Mouse (Mus musculus) midbrain, embryonic 12.5 days (tissue): Measurements from ENCODE around the gene Atxn1. TPM values are rescaled to one million over a fixed set of nuclear protein-coding genes. Genes with fewer than 3 reads are reported as not detected.

Experiments
- ATAC-seq: fragments of 200-750 bp; cut with Nextera tagmentation; 2 replicates; pipeline ENCODE4 v1.8.0; 2017; ENCODE audit warnings: low read depth, moderate TSS enrichment, moderate library complexity; ENCODE audit not compliant: low FRiP score
- H3K27ac ChIP-seq: fragments of 300-500 bp; sonication (generic); replicated peaks from 2 replicates; pipeline ENCODE4 v1.5.1; 2016; ENCODE audit warnings: mild to moderate bottlenecking
- H3K27me3 ChIP-seq: fragments of 300-500 bp; sonication (generic); 2 replicates; pipeline ENCODE4 v1.6.1; 2016; ENCODE audit warnings: mild to moderate bottlenecking
- H3K36me3 ChIP-seq: fragments of 300-500 bp; sonication (generic); 2 replicates; pipeline ENCODE4 v1.6.1; 2016
- H3K4me1 ChIP-seq: fragments of 300-500 bp; sonication (generic); 2 replicates; pipeline ENCODE4 v1.6.1; 2016
- H3K4me2 ChIP-seq: fragments of 300-500 bp; sonication (generic); replicated peaks from 2 replicates; pipeline ENCODE4 v1.6.1; 2016; ENCODE audit warnings: mild to moderate bottlenecking, moderate library complexity
- H3K4me3 ChIP-seq: fragments of 300-500 bp; sonication (generic); 2 replicates; pipeline ENCODE4 v1.5.1; 2016; ENCODE audit warnings: mild to moderate bottlenecking
- H3K9ac ChIP-seq: fragments of 300-500 bp; sonication (generic); replicated peaks from 2 replicates; pipeline ENCODE4 v1.6.1; 2016; ENCODE audit warnings: mild to moderate bottlenecking, moderate library complexity
- H3K9me3 ChIP-seq: fragments of 300-500 bp; sonication (generic); 2 replicates; pipeline ENCODE4 v1.6.1; 2016; ENCODE audit warnings: mild to moderate bottlenecking
- WGBS: fragments of 180-500 bp; shearing (Covaris S2); methylation state at CpG from one replicate; pipeline ENCODE4 v1.1.7; 2016; 5-methylcytosine and 5-hydroxymethylcytosine counted together
- polyA plus RNA-seq: library from polyadenylated mRNA; unstranded; fragments of >200 nt; fragmentation: Nextera tagmentation; extraction: Ambion mirVana; gene quantifications from 2 replicates; pipeline ENCODE4 v1.2.1, GENCODE M21; 2016

Gene Atxn1
- polyA plus RNA-seq, 1 experiment from 2014 or later = 4.2 TPM

DNA sequence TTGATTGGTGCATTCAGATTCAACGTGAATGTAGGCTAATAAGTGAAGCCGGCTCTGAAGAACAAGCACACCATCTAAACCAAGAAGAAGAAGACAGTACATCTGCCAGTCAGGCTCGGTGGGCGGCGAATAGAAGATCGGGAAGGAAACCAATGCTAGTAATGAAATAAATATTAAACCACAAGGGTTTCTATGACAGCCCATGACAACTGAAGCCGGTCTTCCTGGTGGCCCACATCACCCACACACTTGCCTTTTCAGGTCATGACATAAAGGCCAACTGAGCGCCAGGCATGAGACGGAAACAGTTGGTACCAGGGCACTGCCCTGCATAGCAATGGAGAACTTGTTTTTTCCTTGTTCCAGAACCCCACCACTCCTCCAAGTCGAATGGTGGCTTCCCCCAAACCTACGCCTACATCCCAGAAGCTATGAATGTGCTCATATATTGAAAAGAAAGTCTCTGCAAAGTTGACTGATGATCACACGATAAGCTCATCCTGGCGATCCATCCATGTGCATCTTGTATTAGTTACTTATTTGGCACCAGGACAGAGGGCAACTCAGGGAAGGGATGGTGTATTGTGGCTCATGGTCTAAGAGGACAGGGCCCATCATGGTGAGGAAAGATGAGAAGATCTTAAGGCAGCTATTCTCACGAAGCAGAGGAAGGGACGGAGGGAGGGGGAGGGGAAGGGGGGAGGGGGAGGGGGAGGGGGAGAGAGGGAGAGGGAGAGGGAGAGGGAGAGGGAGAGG, 45.7 kb downstream of the Atxn1 start:
- Histone ChIP-seq H3K9ac (no peak overlapping the region), H3K27me3 (0 out of 2 replicates have a peak, but pooled peaks cover 2% of the 10 kb centered on the region), H3K27ac (no peak overlapping the region), H3K4me1 (0 out of 2 replicates have a peak, but pooled peaks cover 2% of the 10 kb centered on the region), H3K36me3 (no peaks in the 10 kb centered on the region), H3K9me3 (no peaks in the 10 kb centered on the region), H3K4me2 (no peak overlapping the region), H3K4me3 (no peak overlapping the region)
- 96% methylated on average over 13 of the region's 15 CpGs for WGBS
- no peak for ATAC-seq

DNA sequence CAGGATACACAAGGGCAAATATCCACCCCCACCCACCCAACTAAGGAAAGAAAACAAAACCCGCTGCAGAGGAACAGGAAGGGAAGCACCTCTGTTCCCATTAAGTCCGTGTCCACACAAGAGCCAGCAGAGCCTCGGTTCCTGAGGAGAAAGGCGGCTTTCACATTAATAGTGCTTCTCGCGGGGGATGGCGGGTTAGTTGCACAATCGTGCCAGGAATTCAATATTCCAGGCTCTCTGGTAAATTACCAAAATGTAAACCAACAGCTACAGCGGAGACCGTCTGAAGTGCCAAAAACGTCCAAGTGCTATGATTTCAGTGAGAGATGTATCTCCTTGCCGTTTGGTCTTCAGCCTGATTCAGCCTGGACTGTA, 46.8 kb downstream of the Atxn1 start:
- Histone ChIP-seq H3K9ac (no peak overlapping the region), H3K27me3 (no peaks in the 10 kb centered on the region), H3K4me1 (0 out of 2 replicates have a peak, but pooled peaks cover 2% of the 10 kb centered on the region), H3K4me3 (no peak overlapping the region), H3K36me3 (no peaks in the 10 kb centered on the region), H3K27ac (no peak overlapping the region), H3K4me2 (no peak overlapping the region), H3K9me3 (no peaks in the 10 kb centered on the region)
- no peak for ATAC-seq
- WGBS = 90% methylated on average over 12 of the region's 12 CpGs

DNA sequence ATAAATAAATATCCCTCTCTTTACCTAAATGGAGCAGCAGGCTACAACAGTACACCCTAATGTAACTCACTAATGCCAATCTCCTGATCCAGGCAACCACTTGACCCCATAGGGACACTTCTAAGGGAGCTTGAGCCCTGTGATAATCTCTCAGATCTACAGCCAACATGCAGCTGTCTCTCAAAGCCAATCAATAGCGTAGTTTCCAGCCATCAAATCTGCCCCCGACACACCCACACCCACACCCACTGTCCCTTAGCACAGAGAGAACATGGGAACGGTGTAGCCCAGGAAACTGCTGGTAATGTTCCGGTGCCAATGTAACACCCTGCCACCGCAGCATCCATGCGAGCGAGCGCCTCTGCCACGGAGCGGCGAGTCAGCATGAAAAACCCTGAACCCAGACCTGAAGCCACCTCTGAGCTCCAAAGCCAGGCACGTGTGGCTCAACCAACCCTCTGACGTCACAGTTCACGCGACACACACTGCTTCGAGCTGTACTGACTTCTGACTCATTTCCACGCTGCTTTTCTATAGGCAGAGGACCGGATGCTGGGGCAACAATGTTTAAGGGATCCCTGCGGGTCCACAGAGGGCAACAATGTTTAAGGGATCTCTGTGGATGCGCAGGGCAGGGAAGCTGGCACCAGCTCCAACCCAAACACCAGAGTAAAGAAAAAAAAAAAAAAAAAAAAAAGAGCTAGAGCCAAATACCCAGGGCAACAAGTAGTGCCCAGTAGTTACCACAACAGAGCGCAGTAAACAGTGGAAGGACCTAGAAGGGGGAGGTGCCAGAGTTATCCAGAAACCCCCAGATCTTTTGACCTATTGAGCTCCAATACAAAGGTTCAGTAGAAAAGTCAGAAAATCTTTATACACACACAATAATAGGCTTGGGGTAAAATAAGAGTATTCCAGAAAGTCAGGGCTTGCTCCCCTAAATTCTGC, 47.5 kb downstream of the Atxn1 start:
- H3K9ac ChIP-seq = no peak overlapping the region
- ATAC-seq = no peak

GRCm38 (mm10) chr13:45915921-45916320, 48.9 kb downstream of the Atxn1 start:
- no peak overlapping the region for H3K27ac ChIP-seq
- H3K4me3 ChIP-seq = no peak overlapping the region
- ATAC-seq = no peak
- 0 out of 2 replicates have a peak, but pooled peaks cover 2% of the 10 kb centered on the region for H3K4me1 ChIP-seq
- H3K4me2 ChIP-seq = no peak overlapping the region
- no peak overlapping the region for H3K9ac ChIP-seq
- no peaks in the 10 kb centered on the region for H3K9me3 ChIP-seq
- 94% methylated on average over 3 of the region's 3 CpGs for WGBS
- H3K27me3 ChIP-seq = no peaks in the 10 kb centered on the region
- no peaks in the 10 kb centered on the region for H3K36me3 ChIP-seq

More for the DNA sequence above, 47.5 kb downstream of the Atxn1 start:
- Histone ChIP-seq H3K36me3 (no peaks in the 10 kb centered on the region), H3K27me3 (no peaks in the 10 kb centered on the region), H3K9me3 (no peaks in the 10 kb centered on the region), H3K4me1 (0 out of 2 replicates have a peak, but pooled peaks cover 2% of the 10 kb centered on the region), H3K4me3 (no peak overlapping the region), H3K4me2 (no peak overlapping the region), H3K27ac (no peak overlapping the region)
- 89% methylated on average over 21 of the region's 21 CpGs for WGBS

- H3K27ac ChIP-seq = no peak overlapping the region
- H3K36me3 ChIP-seq = no peaks in the 10 kb centered on the region
- no peaks in the 10 kb centered on the region for H3K27me3 ChIP-seq
- 0 out of 2 replicates have a peak, but pooled peaks cover 2% of the 10 kb centered on the region for H3K4me1 ChIP-seq
- ATAC-seq = no peak
- H3K9me3 ChIP-seq = no peaks in the 10 kb centered on the region
- 87% methylated on average over 2 of the region's 2 CpGs for WGBS
- no peak overlapping the region for H3K9ac ChIP-seq
- H3K4me3 ChIP-seq = no peak overlapping the region
- H3K4me2 ChIP-seq = no peak overlapping the region
Observed at GRCm38 (mm10) chr13:45915026-45915425, 49.8 kb downstream of the Atxn1 start.

DNA sequence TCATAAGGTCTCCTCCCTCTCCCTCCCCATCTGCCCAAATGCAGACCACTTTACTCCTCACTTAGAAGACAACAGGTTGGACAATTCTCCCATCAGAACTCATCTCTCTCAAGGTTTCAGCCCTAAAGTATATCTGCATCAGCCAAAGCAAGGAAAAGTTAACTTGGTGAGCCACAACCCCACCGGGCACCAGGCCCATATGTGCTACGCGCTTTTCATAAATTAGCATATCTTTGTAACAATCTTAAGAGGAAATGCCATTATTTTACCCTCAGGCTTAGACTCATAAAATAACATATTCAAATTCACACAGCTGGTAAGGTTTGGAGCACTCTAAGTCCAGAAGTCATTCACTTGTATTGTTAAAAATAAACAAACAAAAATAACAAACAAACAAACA, 50.7 kb downstream of the Atxn1 start:
- 81% methylated on average over 3 of the region's 3 CpGs for WGBS
- Histone ChIP-seq H3K9ac (no peak overlapping the region), H3K4me2 (no peak overlapping the region), H3K27ac (no peak overlapping the region), H3K4me3 (no peak overlapping the region), H3K27me3 (no peaks in the 10 kb centered on the region), H3K36me3 (no peaks in the 10 kb centered on the region), H3K9me3 (no peaks in the 10 kb centered on the region), H3K4me1 (0 out of 2 replicates have a peak, but pooled peaks cover 2% of the 10 kb centered on the region)
- ATAC-seq = no peak

DNA sequence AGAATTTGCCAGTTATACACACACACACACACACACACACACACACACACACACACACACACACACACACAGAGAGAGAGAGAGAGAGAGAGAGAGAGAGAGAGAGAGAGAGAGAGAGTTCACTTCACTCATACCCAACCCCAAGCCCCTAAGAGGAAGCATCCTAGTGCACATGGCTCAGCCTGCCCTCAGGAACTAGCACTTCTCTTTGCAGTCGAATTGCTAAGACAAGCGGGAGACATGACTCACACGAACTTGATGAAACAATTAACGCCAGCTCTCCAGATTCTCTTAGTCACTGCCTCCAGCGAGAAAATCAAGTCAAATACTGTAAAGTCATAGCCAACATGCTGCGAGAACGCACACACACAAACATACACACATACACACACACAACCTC, 53.0 kb downstream of the Atxn1 start:
- ATAC-seq = no peak
- 80% methylated on average over 7 of the region's 7 CpGs for WGBS
- no peaks in the 10 kb centered on the region for H3K36me3 ChIP-seq
- H3K9ac ChIP-seq = no peak overlapping the region
- H3K27ac ChIP-seq = no peak overlapping the region
- no peak overlapping the region for H3K4me3 ChIP-seq
- no peaks in the 10 kb centered on the region for H3K4me1 ChIP-seq
- H3K27me3 ChIP-seq = no peaks in the 10 kb centered on the region
- no peak overlapping the region for H3K4me2 ChIP-seq
- no peaks in the 10 kb centered on the region for H3K9me3 ChIP-seq

- no peaks in the 10 kb centered on the region for H3K9me3 ChIP-seq
- H3K36me3 ChIP-seq = no peaks in the 10 kb centered on the region
Observed at GRCm38 (mm10) chr13:45911069-45911468, 53.7 kb downstream of the Atxn1 start.

GRCm38 (mm10) chr13:45910348-45910747, 54.5 kb downstream of the Atxn1 start:
- no peak overlapping the region for H3K4me3 ChIP-seq
- ATAC-seq = no peak
- H3K4me1 ChIP-seq = no peaks in the 10 kb centered on the region
- H3K9me3 ChIP-seq = no peaks in the 10 kb centered on the region
- H3K27me3 ChIP-seq = no peaks in the 10 kb centered on the region
- H3K9ac ChIP-seq = no peak overlapping the region
- H3K36me3 ChIP-seq = no peaks in the 10 kb centered on the region
- 91% methylated on average over 7 of the region's 7 CpGs for WGBS
- H3K4me2 ChIP-seq = no peak overlapping the region
- no peak overlapping the region for H3K27ac ChIP-seq

More at GRCm38 (mm10) chr13:45911069-45911468, 53.7 kb downstream of the Atxn1 start:
- ATAC-seq = no peak
- no peaks in the 10 kb centered on the region for H3K27me3 ChIP-seq
- H3K9ac ChIP-seq = no peak overlapping the region
- 90% methylated on average over 5 of the region's 5 CpGs for WGBS
- H3K4me3 ChIP-seq = no peak overlapping the region
- H3K4me1 ChIP-seq = no peaks in the 10 kb centered on the region
- H3K4me2 ChIP-seq = no peak overlapping the region
- H3K27ac ChIP-seq = no peak overlapping the region

DNA sequence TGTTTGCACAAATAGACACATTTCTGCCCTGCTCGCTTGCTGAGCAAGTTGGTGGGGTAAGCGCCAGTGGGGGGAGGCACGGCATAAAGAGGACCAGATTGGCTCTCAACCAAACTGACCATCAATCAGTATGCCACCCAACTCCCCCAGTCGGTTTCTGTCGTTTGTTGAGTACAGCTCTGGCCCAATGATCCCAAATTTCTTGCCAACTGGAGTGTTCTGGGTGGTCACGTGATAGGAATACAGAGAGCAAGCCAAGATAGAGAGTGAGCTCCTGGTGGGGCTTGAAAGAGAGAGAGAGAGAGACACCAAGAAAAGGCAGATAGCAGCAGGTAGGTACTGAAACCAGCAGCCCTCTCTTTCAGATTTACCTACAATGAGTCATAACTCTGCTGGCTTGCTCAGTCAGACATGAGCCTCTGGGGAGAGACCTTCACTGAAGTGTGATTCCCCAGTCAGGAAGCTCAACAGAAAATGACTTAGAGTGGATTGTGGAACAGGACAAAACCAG, 57.6 kb downstream of the Atxn1 start:
- ATAC-seq = no peak
- no peak overlapping the region for H3K27ac ChIP-seq
- WGBS = 81% methylated on average over 6 of the region's 6 CpGs
- no peak overlapping the region for H3K4me3 ChIP-seq
- H3K4me2 ChIP-seq = no peak overlapping the region
- no peaks in the 10 kb centered on the region for H3K27me3 ChIP-seq
- H3K4me1 ChIP-seq = 0 out of 2 replicates have a peak, but pooled peaks cover 3% of the 10 kb centered on the region
- H3K9ac ChIP-seq = no peak overlapping the region
- H3K36me3 ChIP-seq = no peaks in the 10 kb centered on the region
- H3K9me3 ChIP-seq = no peaks in the 10 kb centered on the region

DNA sequence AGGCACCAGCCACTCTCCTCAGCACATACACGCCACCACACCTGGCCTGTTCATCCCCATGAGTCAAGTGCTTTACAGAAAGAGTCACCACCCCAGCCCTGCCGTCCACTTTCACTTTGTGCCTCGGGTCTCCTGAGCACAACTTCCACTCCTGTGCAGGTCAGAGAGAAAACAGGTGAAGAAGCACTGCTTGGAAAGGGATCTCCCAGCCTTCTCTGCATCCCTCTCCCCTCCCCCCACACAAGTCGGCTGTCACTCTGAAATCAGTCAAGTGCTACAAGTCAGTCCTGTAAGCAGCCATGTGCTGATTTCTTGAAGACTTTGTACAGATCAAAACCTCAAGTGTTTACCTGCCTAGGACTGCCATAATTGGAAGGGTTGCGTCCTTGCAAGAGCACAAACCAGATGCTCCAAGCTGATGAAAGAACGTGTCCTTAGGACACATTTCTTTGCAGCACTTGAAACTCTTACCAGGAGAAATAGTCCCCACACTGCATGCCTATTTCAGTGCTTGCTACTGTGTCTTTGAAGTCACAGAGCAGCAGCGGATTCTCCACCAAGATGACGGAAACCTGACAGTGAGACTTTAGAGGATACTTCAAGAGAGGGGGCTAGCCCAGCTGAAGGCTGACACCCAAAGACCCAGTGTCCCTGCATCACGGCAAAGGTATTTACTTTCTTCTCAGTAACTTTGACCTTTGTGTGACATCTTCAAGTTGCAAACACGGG, 58.2 kb downstream of the Atxn1 start:
- no peak overlapping the region for H3K4me3 ChIP-seq
- H3K9ac ChIP-seq = no peak overlapping the region
- WGBS = 73% methylated on average over 10 of the region's 10 CpGs
- no peak overlapping the region for H3K4me2 ChIP-seq
- no peak for ATAC-seq
- no peak overlapping the region for H3K27ac ChIP-seq
- H3K27me3 ChIP-seq = no peaks in the 10 kb centered on the region
- H3K4me1 ChIP-seq = 0 out of 2 replicates have a peak, but pooled peaks cover 3% of the 10 kb centered on the region
- no peaks in the 10 kb centered on the region for H3K36me3 ChIP-seq
- H3K9me3 ChIP-seq = no peaks in the 10 kb centered on the region
